Mouse (Mus musculus) lung, embryonic 15.5 days (tissue): ENCODE results near the gene Samd3. TPM values are rescaled to one million over a fixed set of nuclear protein-coding genes. Genes with fewer than 3 reads are reported as not detected.

Experiments used
- ATAC-seq: fragments of 200-750 bp; cut with Nextera tagmentation; 2 replicates; pipeline ENCODE4 v1.8.0; 2017; ENCODE audit warnings: moderate number of reproducible peaks, borderline replicate concordance; ENCODE audit not compliant: low FRiP score, low TSS enrichment; ENCODE audit errors: extremely low read depth
- H3K27ac ChIP-seq: fragments of 300-500 bp; sonication (generic); 2 replicates; pipeline ENCODE4 v1.5.1; 2015; ENCODE audit warnings: moderate library complexity, mild to moderate bottlenecking, inconsistent platforms
- H3K27me3 ChIP-seq: fragments of 300-500 bp; sonication (generic); 2 replicates; pipeline ENCODE4 v1.6.1; 2015; ENCODE audit warnings: inconsistent platforms
- H3K36me3 ChIP-seq: fragments of 300-500 bp; sonication (generic); 2 replicates; pipeline ENCODE4 v1.6.1; 2015; ENCODE audit warnings: inconsistent platforms
- H3K4me1 ChIP-seq: fragments of 300-500 bp; sonication (generic); 2 replicates; pipeline ENCODE4 v1.6.1; 2015; ENCODE audit warnings: inconsistent platforms
- H3K4me2 ChIP-seq: fragments of 300-500 bp; sonication (generic); 2 replicates; pipeline ENCODE4 v1.6.1; 2015; ENCODE audit warnings: inconsistent platforms, mild to moderate bottlenecking, moderate library complexity
- H3K4me3 ChIP-seq: fragments of 300-500 bp; sonication (generic); 2 replicates; pipeline ENCODE4 v1.5.1; 2015; ENCODE audit warnings: mild to moderate bottlenecking, inconsistent platforms
- H3K9ac ChIP-seq: fragments of 300-500 bp; sonication (generic); 2 replicates; pipeline ENCODE4 v1.6.1; 2015; ENCODE audit warnings: inconsistent platforms
- H3K9me3 ChIP-seq: fragments of 300-500 bp; sonication (generic); 2 replicates; pipeline ENCODE4 v1.6.1; 2016; ENCODE audit warnings: inconsistent platforms
- WGBS: fragments of 180-500 bp; shearing (Covaris S2); methylation state at CpG from one replicate; pipeline ENCODE4 v1.1.7; 2015; 5-methylcytosine and 5-hydroxymethylcytosine counted together
- polyA plus RNA-seq: library from polyadenylated mRNA; unstranded; fragments of >200 nt; fragmentation: Nextera tagmentation; extraction: Ambion mirVana; gene quantifications from 2 replicates; pipeline ENCODE4 v1.2.1, GENCODE M21; 2015

The Samd3 gene
- polyA plus RNA-seq, 1 experiment from 2014 or later = 0.30 TPM

GRCm38 (mm10) chr10:26314327-26314726 is 84.8 kb downstream of the Samd3 start:
- WGBS = 89% methylated on average over 15 of the region's 15 CpGs
- Histone ChIP-seq H3K36me3 (peaks cover 43% of the 10 kb centered on the region), H3K4me3 (no peak overlapping the region), H3K27ac (no peak overlapping the region), H3K9me3 (no peaks in the 10 kb centered on the region), H3K4me1 (no peaks in the 10 kb centered on the region), H3K9ac (no peak overlapping the region), H3K4me2 (no peak overlapping the region), H3K27me3 (no peaks in the 10 kb centered on the region)
- no peak for ATAC-seq

- no peak overlapping the region for H3K4me2 ChIP-seq
- H3K36me3 ChIP-seq = peaks cover 20% of the 10 kb centered on the region
- 71% methylated on average over 4 of the region's 4 CpGs for WGBS
- no peaks in the 10 kb centered on the region for H3K4me1 ChIP-seq
- H3K27me3 ChIP-seq = no peaks in the 10 kb centered on the region
- H3K9ac ChIP-seq = no peak overlapping the region
- no peak for ATAC-seq
- H3K27ac ChIP-seq = no peak overlapping the region
- no peaks in the 10 kb centered on the region for H3K9me3 ChIP-seq
- no peak overlapping the region for H3K4me3 ChIP-seq
Observed at GRCm38 (mm10) chr10:26320679-26321078, 91.2 kb downstream of the Samd3 start.

Other genes starting within 250 kb of the Samd3 start
- not detected in 2 replicates for gene Gm9767, start 151.5 kb upstream of the Samd3 start, polyA plus RNA-seq
- gene Tmem200a, start 150.7 kb upstream of the Samd3 start, polyA plus RNA-seq = 4.4 and 6.7 TPM in 2 replicates
- 14.4 and 15.8 TPM in 2 replicates for gene L3mbtl3, start 146.3 kb downstream of the Samd3 start, polyA plus RNA-seq